Mouse (Mus musculus) G1E (cell line): ENCODE measurements around the gene Ctbs.

ENCODE experiments used
- CTCF ChIP-seq: IDR thresholded peaks from 2 replicates; pipeline ENCODE4 v1.5.1; 2012; ENCODE audit warnings: low read depth, low read length, inconsistent platforms, mixed read lengths
- GATA1 ChIP-seq: IDR thresholded peaks from 2 replicates; pipeline ENCODE4 v1.6.1; 2012; ENCODE audit warnings: borderline replicate concordance, low read length, inconsistent platforms, mixed read lengths
- POLR2AphosphoS5 ChIP-seq: IDR thresholded peaks from 2 replicates; pipeline ENCODE4 v1.6.1; 2012; ENCODE audit warnings: low read depth, low read length, inconsistent platforms; ENCODE audit not compliant: insufficient replicate concordance
- TAL1 ChIP-seq: conservative IDR thresholded peaks from 2 replicates; pipeline ENCODE4 v1.6.1; 2012; ENCODE audit warnings: low read depth, low read length, inconsistent platforms, mixed read lengths

DNA sequence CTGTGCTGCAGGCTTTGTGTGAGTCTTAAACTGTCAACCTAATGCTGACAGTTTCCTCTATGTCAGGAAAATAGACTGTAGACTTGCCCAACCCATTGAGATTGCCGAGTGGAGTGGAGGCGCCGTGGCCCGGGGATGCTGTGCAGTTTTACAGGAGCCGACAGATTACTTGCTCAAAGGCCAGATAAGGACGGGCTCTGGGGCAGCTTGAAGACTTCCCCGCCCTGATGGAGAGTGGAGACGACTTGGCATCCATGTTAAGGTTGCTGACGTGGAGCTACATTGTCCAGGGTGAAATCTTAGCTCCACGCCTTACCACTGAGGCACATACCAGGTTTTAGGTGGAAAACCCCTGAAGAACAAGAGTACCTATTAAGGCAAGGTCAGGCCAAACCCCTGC, 1.2 kb upstream of the Ctbs start:
- TF ChIP-seq TAL1 = no peak
- TF ChIP-seq CTCF = no peak
- TF ChIP-seq GATA1 = no peak
- no peak for TF ChIP-seq POLR2AphosphoS5
